Mouse (Mus musculus) left cerebral cortex, adult 18-20 months (tissue): ENCODE results near the gene Plxnb1. TPM values are rescaled to one million over a fixed set of nuclear protein-coding genes. Genes with fewer than 3 reads are reported as not detected.

ENCODE experiments used
- DNase-seq, 2 experiments: peaks; one replicate each; pipeline ENCODE4 v3.0.0; 2021 to 2022; ENCODE audit warnings: low spot score in 2 of 2, mixed read lengths in 1 of 2
- long read RNA-seq, 2 experiments: library from polyadenylated mRNA; stranded (forward); transcript quantifications; one replicate each; pipeline ENCODE4 v2.0.0; 2021
- total RNA-seq, 2 experiments: library from RNA; stranded (reverse); gene quantifications; 2 replicates each; pipeline ENCODE4 v1.2.3; 2021

Plxnb1 gene
- total RNA-seq, result 10 to 100 TPM; 57.1 to 58.4 TPM
- long read RNA-seq, experiment 1, full-length matches to known transcripts, result 1 of 39 reads
- long read RNA-seq, experiment 1, partial matches to known transcripts, result 21 of 39 reads
- long read RNA-seq, experiment 1, other reads (novel, unspliced or antisense), result 17 of 39 reads
- long read RNA-seq, experiment 2, partial matches to known transcripts, result 19 of 29 reads
- long read RNA-seq, experiment 2, other reads (novel, unspliced or antisense), result 10 of 29 reads

- peak; percentile 50 to 61 for DNase-seq
Measured at GRCm38 (mm10) chr9:109095137-109095982, at the start of gene Plxnb1. Gene Plxnb1 (plus strand): TSS chr9:109095389.

DNA sequence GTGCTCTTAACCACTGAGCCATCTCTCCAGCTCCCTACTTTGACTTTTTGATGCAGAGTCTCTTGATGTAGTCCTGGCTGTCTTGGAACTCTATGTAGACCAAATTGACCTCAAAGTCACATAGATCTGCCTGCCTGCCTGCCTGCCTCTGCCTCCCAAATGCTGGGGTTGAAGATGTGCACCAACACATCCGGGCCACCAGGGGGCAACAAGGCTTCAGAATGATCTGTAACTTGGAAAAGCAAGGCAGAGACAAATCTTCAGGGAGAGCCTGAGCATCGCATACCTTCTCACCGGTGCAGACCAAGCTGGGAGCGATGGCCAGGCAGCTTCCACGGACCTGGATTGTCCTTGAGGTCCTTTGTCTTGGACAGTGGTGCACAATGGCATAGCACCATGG, 48.9 kb upstream of the Plxnb1 start:
- DNase-seq, result peak in 1 of 2 experiments; percentile 30

GRCm38 (mm10) chr9:109049316-109049715, 45.9 kb upstream of the Plxnb1 start:
- DNase-seq, result no peak

GRCm38 (mm10) chr9:109049996-109050673, 45.1 kb upstream of the Plxnb1 start:
- no peak for DNase-seq

- DNase-seq, result no peak
Measured at GRCm38 (mm10) chr9:109050674-109050997, 44.6 kb upstream of the Plxnb1 start.

DNA sequence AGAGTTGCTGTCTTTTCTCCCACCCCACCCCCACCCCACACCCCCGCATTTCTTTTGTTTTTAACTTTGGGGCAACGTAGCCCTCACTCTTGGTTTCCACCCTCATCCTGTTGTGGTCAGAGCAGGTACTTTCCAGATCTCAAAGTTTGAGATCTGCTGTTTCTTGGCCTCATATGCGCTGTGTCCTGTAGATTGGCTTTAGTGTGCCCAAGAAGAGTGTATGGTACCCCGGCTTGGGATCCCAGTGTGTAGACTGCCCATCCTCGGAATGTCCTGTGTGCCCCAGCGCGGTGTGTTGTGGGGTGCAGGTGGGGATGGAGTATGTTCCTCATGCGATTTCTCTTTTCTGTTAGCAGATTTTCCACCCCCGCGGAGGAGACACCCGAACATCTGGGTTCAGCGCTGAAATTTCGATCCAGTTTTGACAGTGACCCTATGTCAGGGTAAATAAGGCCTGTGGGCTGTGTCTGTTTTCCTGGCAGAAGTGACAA, 44.1 kb upstream of the Plxnb1 start:
- no peak for DNase-seq

GRCm38 (mm10) chr9:109051651-109052489, 43.3 kb upstream of the Plxnb1 start:
- no peak for DNase-seq

DNA sequence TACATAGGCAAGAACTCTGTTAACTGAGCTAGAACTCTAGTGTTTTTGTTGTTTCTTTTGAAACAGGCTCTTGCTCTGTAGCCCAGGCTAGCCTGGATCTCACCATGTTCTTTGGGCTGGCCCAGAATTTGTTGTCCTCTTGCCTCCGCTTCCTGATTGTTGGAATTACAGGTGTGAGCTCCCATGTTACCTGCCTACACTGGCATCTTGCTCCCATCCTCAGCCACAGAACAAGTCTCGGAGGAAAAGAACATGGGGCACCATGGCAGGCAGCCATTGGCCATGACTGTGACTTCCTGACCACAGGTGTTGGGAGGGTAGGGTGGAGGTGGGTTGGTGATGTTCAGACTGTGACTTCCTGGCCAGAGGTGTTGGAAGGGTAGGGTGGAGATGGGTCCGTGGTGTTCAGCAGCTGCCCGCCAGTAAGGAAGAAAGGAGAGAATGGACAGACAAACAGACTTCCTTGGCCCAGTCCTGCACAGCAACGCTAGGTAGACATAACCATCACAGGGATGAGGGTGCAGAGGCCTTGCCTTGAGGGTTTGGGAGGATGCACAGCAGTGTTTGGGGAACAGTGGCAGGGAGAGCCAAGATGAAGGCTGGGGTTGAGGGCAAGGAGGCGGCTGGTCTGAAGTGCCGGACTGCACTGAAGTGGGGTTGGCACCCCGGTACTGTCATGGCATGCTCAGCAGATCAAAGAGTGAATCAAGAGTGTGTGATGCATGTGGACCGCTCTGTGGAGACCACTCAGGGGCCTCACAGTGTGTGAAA, 42.5 kb upstream of the Plxnb1 start:
- no peak for DNase-seq

- DNase-seq, result no peak
Measured at GRCm38 (mm10) chr9:109053366-109053765, 41.8 kb upstream of the Plxnb1 start.

DNA sequence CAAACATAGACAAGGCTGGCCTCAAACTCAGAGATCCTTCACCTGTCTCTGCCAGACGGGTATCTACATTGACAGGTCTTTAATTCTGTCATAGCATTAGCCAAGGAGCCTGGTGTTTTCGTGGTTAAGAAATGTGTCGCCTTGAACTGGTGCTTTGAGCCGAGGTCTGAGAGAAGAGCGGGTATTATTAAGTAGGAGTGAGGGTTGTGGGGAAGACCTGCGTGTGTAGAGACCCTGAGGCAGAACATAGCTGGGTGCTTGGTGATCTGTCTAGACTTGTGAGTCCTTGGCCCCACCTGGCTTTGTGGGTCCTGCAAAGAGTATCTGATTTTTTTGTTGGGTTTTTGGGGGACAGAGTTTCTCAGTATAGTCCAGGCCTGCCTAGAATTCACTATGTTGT, 41.3 kb upstream of the Plxnb1 start:
- DNase-seq, result no peak

GRCm38 (mm10) chr9:109054712-109055111, 40.5 kb upstream of the Plxnb1 start:
- peak; percentile 61 to 72 for DNase-seq

GRCm38 (mm10) chr9:109055271-109056030, 39.7 kb upstream of the Plxnb1 start:
- no peak for DNase-seq

- no peak for DNase-seq
Measured at GRCm38 (mm10) chr9:109056081-109056690, 39.0 kb upstream of the Plxnb1 start.

- no peak for DNase-seq
Measured at GRCm38 (mm10) chr9:109056916-109057315, 38.3 kb upstream of the Plxnb1 start.

DNA sequence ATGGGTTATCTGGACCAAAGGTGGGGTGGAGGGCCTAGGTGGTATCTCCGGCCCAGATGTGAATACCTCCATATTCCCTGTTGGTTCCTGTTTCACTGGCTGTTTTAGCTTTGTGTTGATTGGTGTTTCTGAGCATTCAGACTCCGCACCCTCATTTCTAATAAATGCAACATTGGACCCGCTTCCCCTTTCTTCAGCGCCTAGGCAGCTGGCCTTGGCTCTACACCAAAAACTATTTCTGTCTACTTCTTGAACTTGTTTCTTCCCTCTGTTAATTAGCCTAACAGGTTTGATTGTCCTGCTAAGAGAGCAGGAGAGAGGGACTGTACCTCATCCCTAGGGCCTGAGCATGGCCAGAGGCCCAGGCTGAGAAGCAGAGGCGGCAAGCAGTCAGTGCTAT, 37.6 kb upstream of the Plxnb1 start:
- no peak for DNase-seq

DNA sequence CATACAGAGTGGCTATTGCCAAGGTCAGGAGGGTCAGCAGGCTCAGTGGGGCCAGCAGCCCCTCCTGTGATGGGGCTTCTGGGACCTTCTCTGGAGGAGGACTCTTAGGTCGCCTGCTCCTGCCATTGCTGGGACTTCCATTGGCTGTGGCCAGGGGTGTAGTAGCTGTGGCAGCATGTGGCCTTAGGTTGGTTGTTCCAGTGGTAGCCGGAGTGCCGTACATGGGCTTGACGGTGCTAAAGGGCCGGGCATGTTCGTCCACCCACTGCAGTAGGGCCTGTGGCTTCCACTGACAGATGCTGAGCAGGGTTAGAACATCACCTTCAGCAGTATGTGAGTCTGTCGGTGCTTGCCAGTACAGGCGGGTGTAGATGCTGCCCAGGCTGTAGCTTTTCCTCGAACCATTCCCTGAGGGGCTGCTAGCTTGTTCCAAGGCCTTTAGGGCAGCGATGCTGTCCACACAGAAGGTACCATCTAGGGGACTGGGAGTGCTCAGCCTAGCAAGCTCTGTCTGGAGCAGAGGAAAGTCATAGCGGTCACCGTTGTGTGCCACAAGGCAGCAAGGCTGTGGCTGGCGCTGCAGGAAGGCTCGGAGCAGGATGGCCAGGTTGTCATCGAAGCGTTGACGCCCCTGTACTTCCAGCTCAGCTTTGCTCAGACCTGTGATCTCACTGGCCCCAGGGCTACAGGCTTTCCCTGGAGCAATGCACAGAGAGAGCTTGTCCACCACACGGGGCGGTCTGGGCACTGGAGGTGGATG, 37.0 kb upstream of the Plxnb1 start:
- DNase-seq, result no peak

DNA sequence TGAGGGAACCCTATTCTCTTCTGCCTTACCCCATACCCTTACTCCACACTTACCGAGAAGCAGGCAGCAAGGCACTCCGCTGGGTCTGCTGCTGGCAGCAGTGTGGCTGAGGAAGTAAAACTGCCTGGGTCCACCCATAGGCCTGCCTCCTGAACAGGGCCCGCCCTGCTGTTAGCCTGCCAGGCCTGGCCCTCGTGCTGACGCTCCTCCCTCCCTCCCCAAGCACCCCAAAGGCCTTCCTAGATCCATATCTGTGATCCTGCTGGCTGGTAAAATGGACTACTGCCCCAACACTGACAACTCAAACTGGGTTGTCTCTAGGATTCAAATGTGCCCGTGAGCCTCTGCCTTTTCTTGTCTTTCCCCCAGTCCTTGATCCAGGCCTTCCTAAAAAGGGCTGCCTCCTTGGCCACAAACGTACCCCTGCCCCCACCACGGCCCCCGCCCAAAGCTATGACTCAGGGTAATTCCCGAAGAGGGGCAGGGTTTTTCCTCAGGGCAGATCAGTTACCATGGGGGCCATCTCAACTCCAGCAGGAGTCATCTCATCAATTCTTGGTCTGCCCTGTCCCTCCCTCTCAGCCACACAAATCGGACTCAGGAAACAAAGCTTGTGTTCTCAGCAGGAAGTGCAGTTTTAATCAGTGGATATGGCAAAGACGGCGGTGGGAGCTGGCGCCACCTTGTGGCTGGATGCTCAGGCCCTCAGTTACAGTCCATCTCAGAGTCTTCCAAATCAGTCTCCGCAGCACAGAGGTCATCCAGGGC, 35.9 kb upstream of the Plxnb1 start, which contains the start of gene Trex1:
TSS of gene Trex1 (minus strand) at position 599 of the 768 bp plus-strand sequence.
- DNase-seq, result peak; percentile 86 to 90
